Mouse (Mus musculus) stomach, embryonic 14.5 days (tissue): ENCODE measurements around the gene Samm50. TPM values are rescaled to one million over a fixed set of nuclear protein-coding genes. Genes with fewer than 3 reads are reported as not detected.

Experiments used
- ATAC-seq: fragments of 200-750 bp; cut with Nextera tagmentation; 2 replicates; pipeline ENCODE4 v1.8.0; 2017; ENCODE audit warnings: low read depth, moderate TSS enrichment; ENCODE audit not compliant: insufficient number of reproducible peaks, insufficient read depth, low FRiP score
- H3K27ac ChIP-seq: fragments of 300-500 bp; sonication (generic); 2 replicates; pipeline ENCODE4 v1.5.1; 2014; ENCODE audit warnings: mild to moderate bottlenecking, low read length, moderate library complexity, mixed read lengths
- H3K27me3 ChIP-seq: fragments of 300-500 bp; sonication (generic); 2 replicates; pipeline ENCODE4 v1.6.1; 2014; ENCODE audit warnings: low read length, control low read depth, mixed read lengths; ENCODE audit not compliant: control insufficient read depth, insufficient read depth
- H3K36me3 ChIP-seq: fragments of 300-500 bp; sonication (generic); 2 replicates; pipeline ENCODE4 v1.6.1; 2014; ENCODE audit warnings: mild to moderate bottlenecking, control low read depth, low read length, moderate library complexity, mixed read lengths; ENCODE audit not compliant: control insufficient read depth, insufficient read depth
- H3K4me1 ChIP-seq: fragments of 300-500 bp; sonication (generic); 2 replicates; pipeline ENCODE4 v1.6.1; 2014; ENCODE audit warnings: low read length, control low read depth, mixed read lengths; ENCODE audit not compliant: control insufficient read depth, insufficient read depth
- H3K4me2 ChIP-seq: fragments of 300-500 bp; sonication (generic); replicated peaks from 2 replicates; pipeline ENCODE4 v1.6.1; 2014; ENCODE audit warnings: low read depth, low read length, control low read depth
- H3K4me3 ChIP-seq: fragments of 300-500 bp; sonication (generic); 2 replicates; pipeline ENCODE4 v1.5.1; 2014; ENCODE audit warnings: low read depth, low read length, control low read depth
- H3K9ac ChIP-seq: fragments of 300-500 bp; sonication (generic); replicated peaks from 2 replicates; pipeline ENCODE4 v1.6.1; 2014; ENCODE audit warnings: low read depth, mild to moderate bottlenecking, control low read depth, low read length, moderate library complexity, mixed read lengths
- H3K9me3 ChIP-seq: fragments of 300-500 bp; sonication (generic); 2 replicates; pipeline ENCODE4 v1.6.1; 2016; ENCODE audit warnings: low read depth, low read length, control low read depth; ENCODE audit not compliant: control insufficient read depth
- WGBS: fragments of 180-500 bp; shearing (Covaris S2); extraction: QIAGEN DNeasy Blood & Tissue Kit; methylation state at CpG from one replicate; pipeline ENCODE4 v1.1.7; 2014; 5-methylcytosine and 5-hydroxymethylcytosine counted together
- polyA plus RNA-seq: library from polyadenylated mRNA; unstranded; fragments of >200 nt; fragmentation: Nextera tagmentation; extraction: Ambion mirVana; gene quantifications from 2 replicates; pipeline ENCODE4 v1.2.1, GENCODE M21; 2014

Gene Samm50
- polyA plus RNA-seq, 1 experiment from 2014 or later = 51.6 TPM

GRCm38 (mm10) chr15:84223423-84223822 lies 31.4 kb downstream of the Samm50 start:
- Histone ChIP-seq H3K9ac (no peak overlapping the region), H3K36me3 (no peaks in the 10 kb centered on the region), H3K27me3 (no peaks in the 10 kb centered on the region), H3K9me3 (no peaks in the 10 kb centered on the region), H3K4me1 (peaks cover 7% of the 10 kb centered on the region; the same call in 1 of the 2 replicates), H3K4me2 (no peak overlapping the region), H3K27ac (no peak overlapping the region), H3K4me3 (no peak overlapping the region)
- no peak for ATAC-seq
- WGBS = 23% methylated on average over 6 of the region's 6 CpGs

- no peak overlapping the region for H3K9ac ChIP-seq
- 36% methylated on average over 10 of the region's 10 CpGs for WGBS
- no peak overlapping the region for H3K4me2 ChIP-seq
- no peaks in the 10 kb centered on the region for H3K4me1 ChIP-seq
- H3K27ac ChIP-seq = no peak overlapping the region
- no peak for ATAC-seq
- no peaks in the 10 kb centered on the region for H3K27me3 ChIP-seq
- H3K36me3 ChIP-seq = no peaks in the 10 kb centered on the region
- no peak overlapping the region for H3K4me3 ChIP-seq
- H3K9me3 ChIP-seq = no peaks in the 10 kb centered on the region
These were observed 32.7 kb downstream of the Samm50 start for GRCm38 (mm10) chr15:84224779-84225178.

GRCm38 (mm10) chr15:84226918-84227317 lies 34.9 kb downstream of the Samm50 start:
- H3K36me3 ChIP-seq = no peaks in the 10 kb centered on the region
- H3K9me3 ChIP-seq = no peaks in the 10 kb centered on the region
- no peak overlapping the region for H3K4me2 ChIP-seq
- WGBS = 73% methylated on average over 15 of the region's 15 CpGs
- H3K27ac ChIP-seq = no peak overlapping the region
- no peak overlapping the region for H3K9ac ChIP-seq
- no peaks in the 10 kb centered on the region for H3K27me3 ChIP-seq
- 0 out of 2 replicates have a peak, but pooled peaks cover 13% of the 10 kb centered on the region for H3K4me1 ChIP-seq
- no peak for ATAC-seq
- no peak overlapping the region for H3K4me3 ChIP-seq

DNA sequence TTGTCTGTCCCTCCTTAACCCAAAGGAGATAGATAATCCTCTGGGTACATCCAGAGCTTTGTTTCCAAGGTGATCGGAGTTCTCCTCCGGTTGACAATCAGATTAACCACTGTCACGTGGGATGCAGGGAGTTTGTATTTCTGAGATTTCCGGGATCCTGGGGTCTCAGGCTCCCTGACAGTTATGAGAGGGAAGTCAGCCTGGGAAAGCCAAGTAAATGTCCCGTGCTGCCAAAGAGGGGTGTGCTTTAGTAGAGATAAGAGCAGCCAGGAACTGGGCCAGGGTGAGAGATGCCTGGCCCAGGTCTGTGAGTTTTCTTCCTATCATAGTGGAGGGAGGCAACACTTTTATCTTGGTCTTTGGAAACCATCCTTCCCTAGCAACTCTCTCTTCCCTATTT lies 38.6 kb downstream of the Samm50 start:
- H3K4me1 ChIP-seq = 0 out of 2 replicates have a peak, but pooled peaks cover 13% of the 10 kb centered on the region
- WGBS = 18% methylated on average over 5 of the region's 5 CpGs
- peak overlapping the region; percentile 10; the same call in 1 of the 2 replicates for H3K9ac ChIP-seq
- no peak for ATAC-seq
- no peaks in the 10 kb centered on the region for H3K27me3 ChIP-seq
- H3K4me2 ChIP-seq = peak overlapping the region; percentile 92; the same call in 1 of the 2 replicates
- H3K36me3 ChIP-seq = no peaks in the 10 kb centered on the region
- H3K9me3 ChIP-seq = no peaks in the 10 kb centered on the region
- H3K27ac ChIP-seq = no peak overlapping the region
- H3K4me3 ChIP-seq = no peak overlapping the region

- WGBS = 9% methylated on average over 16 of the region's 16 CpGs
- ATAC-seq = peak; percentile 66; the same call in 1 of the 2 replicates
- peak overlapping the region; percentile 92 for H3K4me2 ChIP-seq
- no peaks in the 10 kb centered on the region for H3K9me3 ChIP-seq
- no peaks in the 10 kb centered on the region for H3K27me3 ChIP-seq
- H3K36me3 ChIP-seq = no peaks in the 10 kb centered on the region
- 0 out of 2 replicates have a peak, but pooled peaks cover 13% of the 10 kb centered on the region for H3K4me1 ChIP-seq
- 0 out of 2 replicates have a peak overlapping the region, but pooled peaks have one; percentile 33 for H3K27ac ChIP-seq
- H3K4me3 ChIP-seq = peak overlapping the region; percentile 42
- peak overlapping the region; percentile 10; the same call in 1 of the 2 replicates for H3K9ac ChIP-seq
These were observed 39.2 kb downstream of the Samm50 start for GRCm38 (mm10) chr15:84231113-84231712.

- Histone ChIP-seq H3K27me3 (no peaks in the 10 kb centered on the region), H3K4me3 (peak within 1 kb of the TSS; percentile 42), H3K9ac (peak within 1 kb of the TSS; percentile 32; the same call in 1 of the 2 replicates), H3K27ac (0 out of 2 replicates have a peak within 1 kb of the TSS, but pooled peaks have one; percentile 33), H3K36me3 (no peaks in the 10 kb centered on the region), H3K9me3 (no peaks in the 10 kb centered on the region), H3K4me2 (peak within 1 kb of the TSS; percentile 92), H3K4me1 (0 out of 2 replicates have a peak, but pooled peaks cover 13% of the 10 kb centered on the region)
- 2% methylated on average over 52 of the region's 53 CpGs for whole genome bisulfite sequencing
- peak; percentile 50; the same call in 1 of the 2 replicates for ATAC-seq
These were observed 39.9 kb downstream of the Samm50 start, which contains the start of gene Parvb for GRCm38 (mm10) chr15:84231721-84232561. Parvb (plus strand) TSS chr15:84232043.

GRCm38 (mm10) chr15:84232609-84233008 lies 40.6 kb downstream of the Samm50 start:
- Histone ChIP-seq H3K9ac (no peak overlapping the region), H3K4me1 (0 out of 2 replicates have a peak, but pooled peaks cover 13% of the 10 kb centered on the region), H3K4me2 (peak overlapping the region; percentile 92), H3K36me3 (no peaks in the 10 kb centered on the region), H3K9me3 (no peaks in the 10 kb centered on the region), H3K4me3 (no peak overlapping the region), H3K27me3 (no peaks in the 10 kb centered on the region), H3K27ac (no peak overlapping the region)
- WGBS = 26% methylated on average over 8 of the region's 8 CpGs
- ATAC-seq = no peak

DNA sequence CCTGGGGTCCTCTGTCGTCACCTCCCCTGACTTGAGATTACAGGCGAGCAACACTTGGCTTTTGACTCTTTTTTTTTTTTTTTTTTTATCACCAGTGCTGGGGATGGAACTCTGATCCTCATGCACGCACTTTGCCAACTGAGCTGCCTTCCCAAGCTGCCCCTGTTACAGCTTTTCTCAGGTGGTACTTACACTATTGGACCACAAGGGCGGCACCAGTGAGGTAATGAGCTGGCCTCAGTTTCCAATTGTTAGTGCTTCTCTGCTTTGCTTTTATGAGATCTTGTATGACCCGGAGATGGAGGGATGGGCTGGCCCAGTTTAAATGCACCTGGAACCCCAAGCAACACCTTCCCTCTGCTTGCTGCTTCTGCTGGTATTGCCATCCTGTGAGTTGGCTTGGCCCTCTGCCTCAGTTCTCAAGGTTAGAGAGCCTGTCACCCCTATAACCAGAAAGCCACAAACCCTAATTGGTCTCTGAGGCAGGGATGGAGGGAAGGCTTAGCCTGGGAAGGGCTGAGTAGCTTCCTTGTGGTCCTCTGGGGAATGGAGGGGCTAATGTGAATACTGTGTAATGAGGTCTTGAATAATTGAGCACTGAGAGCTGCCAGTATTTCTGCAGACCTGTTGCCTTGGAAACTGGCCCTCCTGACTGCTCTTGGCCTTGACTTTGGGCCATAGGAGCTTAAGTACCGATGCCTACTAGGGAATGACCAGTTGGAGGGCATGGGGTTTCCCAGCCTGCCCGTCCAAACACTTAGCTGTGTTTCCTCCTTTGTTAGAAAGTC lies 42.9 kb downstream of the Samm50 start:
- Histone ChIP-seq H3K9me3 (no peaks in the 10 kb centered on the region), H3K4me3 (no peak overlapping the region), H3K27me3 (no peaks in the 10 kb centered on the region), H3K27ac (no peak overlapping the region), H3K36me3 (no peaks in the 10 kb centered on the region), H3K9ac (no peak overlapping the region), H3K4me1 (peaks cover 27% of the 10 kb centered on the region; the same call in 1 of the 2 replicates), H3K4me2 (no peak overlapping the region)
- ATAC-seq = no peak
- 82% methylated on average over 7 of the region's 7 CpGs for WGBS
